Mouse (Mus musculus): ENCODE results near the gene Ssu72.

- TF ChIP-seq CTCF (IDR thresholded peaks at IDR 0.05; ENCODE audit: control insufficient read depth, insufficient read depth, insufficient read length) (no peak), CEBPB (IDR thresholded peaks at IDR 0.05; ENCODE audit: low read depth) (no peak), MAX (IDR thresholded peaks at IDR 0.05) (no peak)
Observed at GRCm38 (mm10) chr4:155727993-155728392, 23.4 kb downstream of the Ssu72 start.
